Mouse (Mus musculus) stomach, embryonic 14.5 days (tissue): Measurements from ENCODE around the gene Itprip. TPM values are rescaled to one million over a fixed set of nuclear protein-coding genes. Genes with fewer than 3 reads are reported as not detected.
"Not testable (repeated sequence)": the region's sequence is repeated elsewhere in the genome, so short reads cannot be mapped to it uniquely, and the experiment has no call there.

Source experiments
- ATAC-seq: fragments of 200-750 bp; cut with Nextera tagmentation; 2 replicates; pipeline ENCODE4 v1.8.0; 2017; ENCODE audit warnings: low read depth, moderate TSS enrichment; ENCODE audit not compliant: insufficient number of reproducible peaks, insufficient read depth, low FRiP score
- H3K27ac ChIP-seq: fragments of 300-500 bp; sonication (generic); 2 replicates; pipeline ENCODE4 v1.5.1; 2014; ENCODE audit warnings: mild to moderate bottlenecking, low read length, moderate library complexity, mixed read lengths
- H3K27me3 ChIP-seq: fragments of 300-500 bp; sonication (generic); 2 replicates; pipeline ENCODE4 v1.6.1; 2014; ENCODE audit warnings: low read length, control low read depth, mixed read lengths; ENCODE audit not compliant: control insufficient read depth, insufficient read depth
- H3K36me3 ChIP-seq: fragments of 300-500 bp; sonication (generic); 2 replicates; pipeline ENCODE4 v1.6.1; 2014; ENCODE audit warnings: mild to moderate bottlenecking, control low read depth, low read length, moderate library complexity, mixed read lengths; ENCODE audit not compliant: control insufficient read depth, insufficient read depth
- H3K4me1 ChIP-seq: fragments of 300-500 bp; sonication (generic); 2 replicates; pipeline ENCODE4 v1.6.1; 2014; ENCODE audit warnings: low read length, control low read depth, mixed read lengths; ENCODE audit not compliant: control insufficient read depth, insufficient read depth
- H3K4me2 ChIP-seq: fragments of 300-500 bp; sonication (generic); replicated peaks from 2 replicates; pipeline ENCODE4 v1.6.1; 2014; ENCODE audit warnings: low read depth, low read length, control low read depth
- H3K4me3 ChIP-seq: fragments of 300-500 bp; sonication (generic); 2 replicates; pipeline ENCODE4 v1.5.1; 2014; ENCODE audit warnings: low read depth, low read length, control low read depth
- H3K9ac ChIP-seq: fragments of 300-500 bp; sonication (generic); replicated peaks from 2 replicates; pipeline ENCODE4 v1.6.1; 2014; ENCODE audit warnings: low read depth, mild to moderate bottlenecking, control low read depth, low read length, moderate library complexity, mixed read lengths
- H3K9me3 ChIP-seq: fragments of 300-500 bp; sonication (generic); 2 replicates; pipeline ENCODE4 v1.6.1; 2016; ENCODE audit warnings: low read depth, low read length, control low read depth; ENCODE audit not compliant: control insufficient read depth
- WGBS: fragments of 180-500 bp; shearing (Covaris S2); extraction: QIAGEN DNeasy Blood & Tissue Kit; methylation state at CpG from one replicate; pipeline ENCODE4 v1.1.7; 2014; 5-methylcytosine and 5-hydroxymethylcytosine counted together
- polyA plus RNA-seq: library from polyadenylated mRNA; unstranded; fragments of >200 nt; fragmentation: Nextera tagmentation; extraction: Ambion mirVana; gene quantifications from 2 replicates; pipeline ENCODE4 v1.2.1, GENCODE M21; 2014

The Itprip gene
- polyA plus RNA-seq, 1 experiment from 2014 or later: 9.3 TPM

DNA sequence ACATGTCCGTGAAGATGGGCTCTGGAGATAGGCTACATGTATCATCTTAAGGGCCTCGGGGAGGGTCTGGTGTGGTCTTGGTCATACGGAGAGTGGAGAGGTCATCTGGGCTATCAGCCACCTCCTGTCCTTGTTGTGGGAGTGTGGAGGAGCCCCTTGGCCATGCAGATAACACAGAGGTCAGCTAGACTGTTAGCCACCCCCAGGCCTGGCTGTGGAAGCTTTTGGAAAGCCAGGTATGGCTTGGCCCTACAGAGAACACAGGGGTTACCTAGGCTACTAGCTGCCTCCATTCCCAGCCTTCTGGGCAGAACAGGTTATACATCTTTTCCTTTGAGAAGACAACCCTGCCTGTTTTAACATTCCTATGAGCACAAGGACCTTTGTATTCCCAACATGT lies 56.5 kb downstream of the Itprip start:
- Histone ChIP-seq H3K4me3 (no peak overlapping the region), H3K9ac (no peak overlapping the region), H3K9me3 (no peaks in the 10 kb centered on the region), H3K36me3 (peaks cover 26% of the 10 kb centered on the region; the same call in 1 of the 2 replicates), H3K4me1 (0 out of 2 replicates have a peak, but pooled peaks cover 2% of the 10 kb centered on the region), H3K27me3 (no peaks in the 10 kb centered on the region), H3K4me2 (no peak overlapping the region), H3K27ac (no peak overlapping the region)
- no peak for ATAC-seq
- WGBS: 93% methylated on average over 3 of the region's 3 CpGs

DNA sequence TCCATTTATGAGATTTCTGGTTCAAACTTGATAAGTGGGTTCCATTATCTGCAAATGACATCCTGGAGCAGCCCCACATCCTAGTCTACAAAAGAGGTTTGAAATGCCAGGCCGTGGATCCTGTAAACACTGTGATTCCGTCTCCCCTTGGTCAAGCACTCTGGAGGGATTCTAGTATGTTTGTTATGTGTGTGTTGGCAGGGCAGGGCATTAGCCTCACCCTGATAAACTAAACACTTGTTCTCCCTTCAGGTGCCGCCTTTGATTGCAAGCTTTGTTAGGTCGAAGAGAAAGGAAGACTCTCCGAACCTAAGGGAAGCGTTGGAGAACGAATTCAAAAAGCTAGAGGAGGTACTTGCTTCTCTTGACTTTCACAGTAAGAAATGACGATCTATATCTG lies 59.9 kb downstream of the Itprip start:
- no peak overlapping the region for H3K4me2 ChIP-seq
- no peaks in the 10 kb centered on the region for H3K9me3 ChIP-seq

GRCm38 (mm10) chr19:47857957-47858942 lies 60.8 kb downstream of the Itprip start:
- Histone ChIP-seq H3K4me1 (0 out of 2 replicates have a peak, but pooled peaks cover 9% of the 10 kb centered on the region), H3K36me3 (peaks cover 22% of the 10 kb centered on the region; the same call in 1 of the 2 replicates), H3K9me3 (no peaks in the 10 kb centered on the region), H3K27me3 (no peaks in the 10 kb centered on the region), H3K9ac (no peak overlapping the region), H3K27ac (no peak overlapping the region), H3K4me3 (no peak overlapping the region), H3K4me2 (no peak overlapping the region)
- WGBS: 82% methylated on average over 18 of the region's 18 CpGs
- no peak for ATAC-seq

More for the DNA sequence above, 59.9 kb downstream of the Itprip start:
- Histone ChIP-seq H3K4me3 (no peak overlapping the region), H3K36me3 (peaks cover 29% of the 10 kb centered on the region; the same call in 1 of the 2 replicates), H3K9ac (no peak overlapping the region), H3K27me3 (no peaks in the 10 kb centered on the region), H3K4me1 (0 out of 2 replicates have a peak, but pooled peaks cover 2% of the 10 kb centered on the region), H3K27ac (no peak overlapping the region)
- WGBS: 83% methylated on average over 8 of the region's 8 CpGs
- ATAC-seq: no peak

DNA sequence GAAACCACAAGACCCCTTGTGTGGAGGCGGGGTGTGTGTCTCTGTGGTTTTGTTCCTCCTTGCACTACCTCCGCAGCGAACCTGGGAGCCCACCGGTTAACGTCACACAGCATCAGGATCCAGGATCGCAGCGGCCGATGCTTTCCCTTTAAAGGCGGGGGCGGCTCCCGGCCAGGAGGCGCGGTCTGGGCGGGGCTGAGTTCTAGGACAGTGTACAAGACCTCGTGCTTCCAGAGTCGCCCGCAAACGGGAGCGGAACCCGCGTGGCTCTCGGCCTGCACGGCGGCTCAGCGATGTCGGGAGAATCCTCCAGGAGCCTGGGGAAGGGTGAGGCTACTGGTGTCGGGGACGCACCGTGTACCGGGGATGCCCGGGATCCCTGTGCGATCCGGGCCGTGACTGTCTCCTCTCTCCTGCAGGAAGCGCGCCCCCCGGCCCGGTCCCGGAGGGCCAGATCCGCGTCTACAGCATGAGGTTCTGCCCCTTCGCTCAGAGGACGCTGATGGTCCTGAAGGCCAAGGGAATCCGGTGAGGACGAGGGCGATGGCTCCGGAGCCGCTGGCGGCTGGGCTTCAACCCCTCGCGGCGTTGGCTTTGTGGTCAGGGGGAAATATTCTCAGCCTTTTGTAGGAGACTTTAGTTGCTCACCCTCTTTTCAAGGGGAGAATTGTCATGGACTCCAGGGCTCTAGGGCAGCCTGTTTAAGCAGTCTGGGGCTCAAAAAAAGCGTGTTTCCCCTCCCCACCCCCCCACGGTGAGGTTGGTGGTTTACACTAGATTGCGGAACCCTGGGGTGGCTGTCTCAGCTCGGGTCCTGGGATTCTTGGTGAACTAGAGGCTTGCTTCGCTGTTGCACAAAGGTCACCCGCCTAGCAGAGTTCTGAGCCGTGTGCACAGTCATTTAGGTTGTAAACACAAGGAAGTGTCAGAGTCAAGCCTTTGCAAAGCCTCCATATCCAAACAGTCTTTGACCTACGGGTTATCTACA lies 64.0 kb downstream of the Itprip start, which contains the start of gene Gsto1:
TSS of gene Gsto1 (plus strand) at position 175 of the 988 bp plus-strand sequence.
- H3K27ac ChIP-seq: peak within 1 kb of the TSS; percentile 84
- H3K4me3 ChIP-seq: peak within 1 kb of the TSS; percentile 74
- peak; percentile 89 for ATAC-seq
- no peaks in the 10 kb centered on the region for H3K9me3 ChIP-seq
- 0 out of 2 replicates have a peak, but pooled peaks cover 9% of the 10 kb centered on the region for H3K4me1 ChIP-seq
- WGBS: under 1% methylated on average over 60 of the region's 60 CpGs
- peaks cover 9% of the 10 kb centered on the region; the same call in 1 of the 2 replicates for H3K36me3 ChIP-seq
- H3K9ac ChIP-seq: peak within 1 kb of the TSS; percentile 80
- no peaks in the 10 kb centered on the region for H3K27me3 ChIP-seq
- H3K4me2 ChIP-seq: peak within 1 kb of the TSS; percentile 95

GRCm38 (mm10) chr19:47853951-47854795 lies 64.9 kb downstream of the Itprip start:
- Histone ChIP-seq H3K4me3 (peak overlapping the region; percentile 74), H3K27me3 (no peaks in the 10 kb centered on the region), H3K4me1 (0 out of 2 replicates have a peak, but pooled peaks cover 9% of the 10 kb centered on the region), H3K9me3 (no peaks in the 10 kb centered on the region), H3K9ac (peak overlapping the region; percentile 80), H3K36me3 (peaks cover 6% of the 10 kb centered on the region; the same call in 1 of the 2 replicates), H3K4me2 (peak overlapping the region; percentile 95), H3K27ac (peak overlapping the region; percentile 34; the same call in 1 of the 2 replicates)
- ATAC-seq: peak; percentile 57
- 13% methylated on average over 13 of the region's 13 CpGs for WGBS

DNA sequence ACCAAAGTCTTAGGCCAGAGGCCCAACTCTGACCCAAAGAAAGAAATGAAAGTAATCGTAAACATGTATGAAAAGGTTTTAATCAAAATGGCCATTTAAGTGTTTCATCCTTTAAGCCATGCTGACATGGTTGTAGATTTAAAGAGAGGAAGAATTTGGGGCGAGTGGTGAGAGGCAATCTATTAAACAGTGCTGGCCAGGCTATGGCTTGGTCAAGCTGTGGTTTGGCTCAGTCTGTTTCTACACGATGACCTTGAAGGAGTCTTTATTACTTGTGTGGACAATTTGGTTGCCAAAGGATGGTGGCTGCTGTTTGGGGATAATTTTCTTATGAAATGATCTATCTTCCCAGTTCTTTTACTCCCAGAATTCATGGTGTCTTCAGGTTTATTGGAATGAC lies 66.0 kb downstream of the Itprip start:
- H3K4me1 ChIP-seq: 0 out of 2 replicates have a peak, but pooled peaks cover 8% of the 10 kb centered on the region
- no peaks in the 10 kb centered on the region for H3K9me3 ChIP-seq
- H3K27me3 ChIP-seq: no peaks in the 10 kb centered on the region
- H3K36me3 ChIP-seq: peaks cover 6% of the 10 kb centered on the region; the same call in 1 of the 2 replicates
- H3K4me3 ChIP-seq: no peak overlapping the region
- WGBS: 83% methylated on average over 3 of the region's 3 CpGs
- no peak overlapping the region for H3K27ac ChIP-seq
- ATAC-seq: no peak
- no peak overlapping the region for H3K9ac ChIP-seq
- no peak overlapping the region for H3K4me2 ChIP-seq

DNA sequence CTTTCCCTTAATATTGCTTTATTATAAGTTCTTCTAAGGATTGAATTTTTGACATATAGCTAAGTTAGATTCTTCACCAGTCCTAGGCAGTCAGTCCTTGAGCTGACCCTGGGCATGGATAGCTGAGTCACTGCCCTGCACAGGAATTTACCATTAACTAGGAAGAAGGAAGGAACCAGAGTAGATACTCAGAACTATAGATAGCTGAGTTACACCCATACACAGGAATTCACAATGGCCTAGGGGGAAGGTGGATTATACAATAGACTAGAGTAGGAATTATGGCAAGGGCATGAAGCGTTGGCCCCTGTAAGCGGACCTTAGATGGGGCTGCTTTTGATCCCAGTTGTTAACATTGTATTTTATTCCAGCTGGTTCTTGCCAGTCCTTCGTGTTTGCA lies 67.0 kb downstream of the Itprip start:
- not testable (repeated sequence) for H3K27me3 ChIP-seq, H3K36me3 ChIP-seq, H3K9ac ChIP-seq, ATAC-seq, H3K9me3 ChIP-seq, H3K4me2 ChIP-seq, H3K4me1 ChIP-seq, H3K4me3 ChIP-seq, H3K27ac ChIP-seq
- 68% methylated on average over 3 of the region's 3 CpGs for WGBS
